Mouse (Mus musculus) intestine, postnatal 0 days (tissue): ENCODE measurements around the gene Hist1h3e. TPM values are rescaled to one million over a fixed set of nuclear protein-coding genes. Genes with fewer than 3 reads are reported as not detected.
A peak's percentile ranks its signal among the peaks of the same experiment; 100 is the strongest.

Source experiments
- ATAC-seq: fragments of 200-750 bp; cut with Nextera tagmentation; 2 replicates; pipeline ENCODE4 v1.8.0; 2017; ENCODE audit warnings: mild to moderate bottlenecking, moderate TSS enrichment, moderate library complexity
- H3K27ac ChIP-seq: fragments of 300-500 bp; sonication (generic); 2 replicates; pipeline ENCODE4 v1.5.1; 2014; ENCODE audit warnings: mild to moderate bottlenecking, low read depth, low read length, moderate library complexity
- H3K27me3 ChIP-seq: fragments of 300-500 bp; sonication (generic); replicated peaks from 2 replicates; pipeline ENCODE4 v1.6.1; 2014; ENCODE audit warnings: low read length, mixed read lengths; ENCODE audit not compliant: control insufficient read depth, insufficient read depth
- H3K36me3 ChIP-seq: fragments of 300-500 bp; sonication (generic); 2 replicates; pipeline ENCODE4 v1.6.1; 2014; ENCODE audit warnings: mild to moderate bottlenecking, moderate library complexity; ENCODE audit not compliant: control insufficient read depth, insufficient read depth
- H3K4me1 ChIP-seq: fragments of 300-500 bp; sonication (generic); replicated peaks from 2 replicates; pipeline ENCODE4 v1.6.1; 2014; ENCODE audit warnings: antibody characterized with exemption, low read length, mixed read lengths; ENCODE audit not compliant: control insufficient read depth, insufficient read depth
- H3K4me2 ChIP-seq: fragments of 300-500 bp; sonication (generic); replicated peaks from 2 replicates; pipeline ENCODE4 v1.6.1; 2014; ENCODE audit warnings: low read depth, mild to moderate bottlenecking, moderate library complexity
- H3K4me3 ChIP-seq: fragments of 300-500 bp; sonication (generic); 2 replicates; pipeline ENCODE4 v1.5.1; 2014; ENCODE audit warnings: low read depth, low read length
- H3K9ac ChIP-seq: fragments of 300-500 bp; sonication (generic); 2 replicates; pipeline ENCODE4 v1.6.1; 2014; ENCODE audit warnings: mild to moderate bottlenecking, low read depth, low read length
- H3K9me3 ChIP-seq: fragments of 300-500 bp; sonication (generic); 2 replicates; pipeline ENCODE4 v1.6.1; 2016; ENCODE audit warnings: mixed run types; ENCODE audit not compliant: control insufficient read depth
- CTCF ChIP-seq: sonication (generic); IDR thresholded peaks from 2 replicates; pipeline ENCODE4 v1.5.1; 2016; ENCODE audit warnings: low read depth, mild to moderate bottlenecking, control low read depth, antibody characterized with exemption, moderate library complexity
- WGBS: fragments of 180-500 bp; shearing (Covaris S2); extraction: QIAGEN DNeasy Blood & Tissue Kit; methylation state at CpG from one replicate; pipeline ENCODE4 v1.1.7; 2014; 5-methylcytosine and 5-hydroxymethylcytosine counted together
- microRNA-seq: library from miRNA; unstranded; fragments of <30 nt; microRNA quantifications from one replicate; pipeline ENCODE4, GENCODE M21; 2016
- polyA plus RNA-seq: library from polyadenylated mRNA; unstranded; fragments of >200 nt; fragmentation: Nextera tagmentation; extraction: Ambion mirVana; gene quantifications from 2 replicates; pipeline ENCODE4 v1.2.1, GENCODE M21; 2015

Gene Hist1h3e
- polyA plus RNA-seq, 1 experiment from 2014 or later: 2.2 TPM

- WGBS: under 1% methylated on average over 19 of the region's 19 CpGs
- peak overlapping the region; percentile 24; the same call in 1 of the 2 replicates for H3K27ac ChIP-seq
- ATAC-seq: peak; percentile 62
- H3K4me3 ChIP-seq: peak overlapping the region; percentile 52
- H3K4me1 ChIP-seq: no peaks in the 10 kb centered on the region
- 0 out of 2 replicates have a peak overlapping the region, but pooled peaks have one; percentile 2 for H3K9ac ChIP-seq
- H3K9me3 ChIP-seq: no peaks in the 10 kb centered on the region
- no peaks in the 10 kb centered on the region for H3K36me3 ChIP-seq
- no peaks in the 10 kb centered on the region for H3K27me3 ChIP-seq
- TF ChIP-seq CTCF: no peak
- peak overlapping the region; percentile 71 for H3K4me2 ChIP-seq
Measured at GRCm38 (mm10) chr13:23516822-23517602, 45.2 kb downstream of the Hist1h3e start.

GRCm38 (mm10) chr13:23515826-23516620 lies 46.1 kb downstream of the Hist1h3e start:
- no peak for TF ChIP-seq CTCF
- H3K27me3 ChIP-seq: no peaks in the 10 kb centered on the region
- ATAC-seq: no peak
- H3K4me2 ChIP-seq: peak overlapping the region; percentile 71
- no peaks in the 10 kb centered on the region for H3K9me3 ChIP-seq
- WGBS: 51% methylated on average over 15 of the region's 15 CpGs
- no peaks in the 10 kb centered on the region for H3K4me1 ChIP-seq
- no peak overlapping the region for H3K9ac ChIP-seq
- H3K27ac ChIP-seq: no peak overlapping the region
- H3K36me3 ChIP-seq: no peaks in the 10 kb centered on the region
- H3K4me3 ChIP-seq: peak overlapping the region; percentile 52; the same call in 1 of the 2 replicates

GRCm38 (mm10) chr13:23515281-23515680 lies 46.9 kb downstream of the Hist1h3e start:
- no peak overlapping the region for H3K4me3 ChIP-seq
- no peak overlapping the region for H3K27ac ChIP-seq
- no peaks in the 10 kb centered on the region for H3K9me3 ChIP-seq
- H3K4me1 ChIP-seq: no peaks in the 10 kb centered on the region
- no peak for TF ChIP-seq CTCF
- H3K27me3 ChIP-seq: no peaks in the 10 kb centered on the region
- H3K36me3 ChIP-seq: no peaks in the 10 kb centered on the region
- H3K9ac ChIP-seq: no peak overlapping the region
- ATAC-seq: no peak
- WGBS: 77% methylated on average over 5 of the region's 5 CpGs
- H3K4me2 ChIP-seq: no peak overlapping the region

GRCm38 (mm10) chr13:23513517-23513916 lies 48.7 kb downstream of the Hist1h3e start:
- H3K27ac ChIP-seq: no peak overlapping the region
- ATAC-seq: no peak
- no peak overlapping the region for H3K4me3 ChIP-seq
- no peaks in the 10 kb centered on the region for H3K4me1 ChIP-seq
- H3K4me2 ChIP-seq: no peak overlapping the region
- no peaks in the 10 kb centered on the region for H3K9me3 ChIP-seq
- WGBS: 67% methylated on average over 1 of the region's 1 CpGs
- no peaks in the 10 kb centered on the region for H3K27me3 ChIP-seq
- TF ChIP-seq CTCF: no peak
- no peak overlapping the region for H3K9ac ChIP-seq
- H3K36me3 ChIP-seq: no peaks in the 10 kb centered on the region

Small RNA genes lying within 50 kb of the gene (microRNA-seq; reads per million reads assigned to microRNA genes)
- not detected for gene Gm44297
- gene Gm44359: not detected
- not detected for gene Gm44394
- gene n-TStga1: not detected

Other genes with a start within 250 kb of the Hist1h3e start
- 15.6 and 17.2 TPM in 2 replicates for gene Zfp322a, start 193.2 kb downstream of the Hist1h3e start, polyA plus RNA-seq
- 5.1 and 5.6 TPM in 2 replicates for gene Abt1, start 138.5 kb downstream of the Hist1h3e start, polyA plus RNA-seq
- not detected in 2 replicates for gene Btn1a1, start 96.5 kb downstream of the Hist1h3e start, polyA plus RNA-seq
- gene Btn2a2, start 73.5 kb downstream of the Hist1h3e start, polyA plus RNA-seq: not detected in 2 replicates
- 6.1 and 8.1 TPM in 2 replicates for gene Hist1h4h, start 31.3 kb downstream of the Hist1h3e start, polyA plus RNA-seq
- gene Hist1h2af, start 28.5 kb downstream of the Hist1h3e start, polyA plus RNA-seq: 2.7 and 3.0 TPM in 2 replicates
- 1.2 and 2.1 TPM in 2 replicates for gene Hist1h3g, start 26.9 kb downstream of the Hist1h3e start, polyA plus RNA-seq
- 0.18 and 0.23 TPM in 2 replicates for gene Hist1h2bh, start 19.0 kb downstream of the Hist1h3e start, polyA plus RNA-seq
- gene Hist1h3f, start 18.3 kb downstream of the Hist1h3e start, polyA plus RNA-seq: 0.37 TPM in 1 of 2 replicates, not detected in the other
- gene Hist1h4f, start 10.7 kb downstream of the Hist1h3e start, polyA plus RNA-seq: 0.46 TPM in 1 of 2 replicates, not detected in the other
- 0.13 and 0.21 TPM in 2 replicates for gene Hist1h1d, start 9.1 kb downstream of the Hist1h3e start, polyA plus RNA-seq
- gene Hist1h2ae, start 8.9 kb upstream of the Hist1h3e start, polyA plus RNA-seq: 17.7 and 24.0 TPM in 2 replicates
- 3.1 and 4.4 TPM in 2 replicates for gene Hist1h2bg, start 9.0 kb upstream of the Hist1h3e start, polyA plus RNA-seq
- 0.64 and 1.3 TPM in 2 replicates for gene Hist1h2bf, start 11.8 kb upstream of the Hist1h3e start, polyA plus RNA-seq
- 0.97 and 1.3 TPM in 2 replicates for gene Hist1h2ad, start 12.0 kb upstream of the Hist1h3e start, polyA plus RNA-seq
- 1.6 and 2.3 TPM in 2 replicates for gene Hist1h3d, start 13.4 kb upstream of the Hist1h3e start, polyA plus RNA-seq
- gene Hist1h4d, start 19.2 kb upstream of the Hist1h3e start, polyA plus RNA-seq: 34.7 and 35.3 TPM in 2 replicates
- gene Hist1h2be, start 58.8 kb upstream of the Hist1h3e start, polyA plus RNA-seq: 0.30 and 0.46 TPM in 2 replicates
- gene Hist1h1e, start 60.2 kb upstream of the Hist1h3e start, polyA plus RNA-seq: 6.8 and 6.9 TPM in 2 replicates
- 0.46 TPM in 2 replicates for gene Hist1h2ac, start 121.6 kb upstream of the Hist1h3e start, polyA plus RNA-seq
- 211 and 224 TPM in 2 replicates for gene Hist1h2bc, start 121.8 kb upstream of the Hist1h3e start, polyA plus RNA-seq
- gene Hist1h1t, start 133.4 kb upstream of the Hist1h3e start, polyA plus RNA-seq: not detected in 2 replicates
- 2.9 and 3.0 TPM in 2 replicates for gene Hist1h4c, start 136.1 kb upstream of the Hist1h3e start, polyA plus RNA-seq
- gene Hfe, start 148.5 kb upstream of the Hist1h3e start, polyA plus RNA-seq: 12.5 TPM in 2 replicates
- 105 and 107 TPM in 2 replicates for gene Hist1h1c, start 176.4 kb upstream of the Hist1h3e start, polyA plus RNA-seq
- 1.2 and 1.4 TPM in 2 replicates for gene Hist1h3c, start 183.2 kb upstream of the Hist1h3e start, polyA plus RNA-seq
- 0.37 and 0.48 TPM in 2 replicates for gene Hist1h2bb, start 184.4 kb upstream of the Hist1h3e start, polyA plus RNA-seq
- gene Hist1h2ab, start 188.8 kb upstream of the Hist1h3e start, polyA plus RNA-seq: 11.7 and 12.1 TPM in 2 replicates
- gene Hist1h3b, start 189.9 kb upstream of the Hist1h3e start, polyA plus RNA-seq: 1.3 and 1.5 TPM in 2 replicates
- 0.76 and 1.4 TPM in 2 replicates for gene Hist1h4b, start 194.6 kb upstream of the Hist1h3e start, polyA plus RNA-seq
- 0.43 TPM in 1 of 2 replicates, not detected in the other for gene Hist1h4a, start 198.9 kb upstream of the Hist1h3e start, polyA plus RNA-seq
- 4.1 and 4.5 TPM in 2 replicates for gene Hist1h3a, start 200.0 kb upstream of the Hist1h3e start, polyA plus RNA-seq
- gene Hist1h1a, start 201.3 kb upstream of the Hist1h3e start, polyA plus RNA-seq: 0.60 and 0.85 TPM in 2 replicates
- gene Trim38, start 207.5 kb upstream of the Hist1h3e start, polyA plus RNA-seq: 0.10 TPM in 1 of 2 replicates, not detected in the other
- 0.05 TPM in 1 of 2 replicates, not detected in the other for gene Slc17a2, start 244.6 kb upstream of the Hist1h3e start, polyA plus RNA-seq